Mouse (Mus musculus) Patski (cell line): Measurements from ENCODE around the gene Rgs11. TPM values are rescaled to one million over a fixed set of nuclear protein-coding genes. Genes with fewer than 3 reads are reported as not detected.

ENCODE experiments used
- ATAC-seq: fragments of 100-300 bp; one replicate; pipeline ENCODE4 v1.8.0; 2021
- CTCF ChIA-PET: fragments of 350-600 bp; sonication (Branson Sonifier 250); formaldehyde crosslinking; loops from one replicate; lab custom pipeline; 2022; ENCODE audit warnings: inconsistent platforms; lab: Charles Lee
- POLR2A ChIA-PET: fragments of 350-600 bp; sonication (Branson Sonifier 250); formaldehyde crosslinking; loops from one replicate; lab custom pipeline; 2022; ENCODE audit warnings: antibody characterized with exemption, inconsistent platforms; lab: Charles Lee
- DNase-seq: peaks from one replicate; pipeline ENCODE4 v3.0.0-alpha.2; 2011; ENCODE audit warnings: low read depth, low spot score
- H3K27me3 ChIP-seq: fragments of 371-371 bp; one replicate; pipeline ENCODE4 v1.5.1; 2021
- CTCF ChIP-seq: fragments of 100-300 bp; IDR thresholded peaks from one replicate; pipeline ENCODE4 v1.5.1; 2021
- in situ Hi-C: fragments of 300-500 bp; cut with MboI; formaldehyde crosslinking; loops from 3 replicates; pipeline ENCODE4 v1.11.1; 2018; ENCODE audit warnings: low pct_unique_long_range_greater_than_20kb, mixed read lengths
- polyA plus RNA-seq: library from polyadenylated mRNA; unstranded; gene quantifications from one replicate; pipeline ENCODE4 v1.2.3, GENCODE M21; 2021

Rgs11 gene
- polyA plus RNA-seq, 1 experiment from 2014 or later = 0.76 TPM

GRCm38 (mm10) chr17:26198892-26199291 is 3.9 kb upstream of the Rgs11 start, which contains the start of gene Pdia2:
TSS of gene Pdia2 (minus strand) at chr17:26199087.
- no peak for TF ChIP-seq CTCF
- DNase-seq (no peak), ATAC-seq (no peak)
- ChIA-PET POLR2A (no interaction called here), CTCF (no interaction called here)
- in situ Hi-C loops = no loop called here
- no peaks in the 10 kb centered on the region for H3K27me3 ChIP-seq

- no peak for TF ChIP-seq CTCF
- ATAC-seq (peak; percentile 2), DNase-seq (no peak)
- ChIA-PET CTCF (no interaction called here), POLR2A (no interaction called here)
- no peaks in the 10 kb centered on the region for H3K27me3 ChIP-seq
- in situ Hi-C loops = no loop called here
These were observed 1.7 kb upstream of the Rgs11 start for GRCm38 (mm10) chr17:26200831-26201705.

- TF ChIP-seq CTCF = no peak
- no peaks in the 10 kb centered on the region for H3K27me3 ChIP-seq
- in situ Hi-C loops = no loop called here
- no peak for ATAC-seq
- DNase-seq = no peak
- POLR2A ChIA-PET = no interaction called here
- CTCF ChIA-PET = no interaction called here
These were observed 753 bp upstream of the Rgs11 start for GRCm38 (mm10) chr17:26201998-26202397.

GRCm38 (mm10) chr17:26203321-26203811 is 615 bp downstream of the Rgs11 start:
- ATAC-seq (no peak), DNase-seq (no peak)
- in situ Hi-C loops = no loop called here
- TF ChIP-seq CTCF = no peak
- POLR2A ChIA-PET = no interaction called here
- CTCF ChIA-PET = interaction anchor here (0.6 kb wide), 1 partner anchor 17 kb away, joined by 3 read pairs; no protein-coding TSS in a partner anchor
- no peaks in the 10 kb centered on the region for H3K27me3 ChIP-seq

DNA sequence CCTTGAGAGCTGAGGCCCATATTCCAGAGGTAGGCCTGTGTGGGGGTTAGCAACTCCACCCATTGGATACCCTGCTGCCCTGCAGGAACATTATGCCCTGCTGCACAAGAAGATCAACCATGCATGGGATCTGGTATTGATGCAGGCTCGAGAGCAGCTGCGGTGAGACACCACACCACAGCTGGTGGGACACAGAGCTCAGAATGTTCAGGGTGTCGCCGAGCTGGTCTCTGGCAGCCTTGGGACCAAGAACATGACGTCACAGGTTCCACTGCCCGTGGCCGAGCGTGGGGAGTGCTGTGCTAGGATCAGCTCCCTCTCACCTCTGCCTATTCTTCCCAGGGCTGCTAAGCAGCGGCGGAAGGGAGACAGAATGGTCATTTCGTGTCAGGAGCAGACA is 2.0 kb downstream of the Rgs11 start:
- ChIA-PET POLR2A (interaction anchor here (0.6 kb wide), 1 partner anchor 664 kb away, joined by 3 read pairs; no protein-coding TSS in a partner anchor), CTCF (interaction anchor here (0.8 to 1.4 kb wide), 2 partner anchors 20 to 29 kb away, joined by 3 to 4 read pairs; no protein-coding TSS in a partner anchor)
- in situ Hi-C loops = no loop called here
- DNase-seq (no peak), ATAC-seq (no peak)
- H3K27me3 ChIP-seq = no peaks in the 10 kb centered on the region
- no peak for TF ChIP-seq CTCF

GRCm38 (mm10) chr17:26206392-26206791 is 3.6 kb downstream of the Rgs11 start:
- DNase-seq = no peak
- ATAC-seq = no peak

DNA sequence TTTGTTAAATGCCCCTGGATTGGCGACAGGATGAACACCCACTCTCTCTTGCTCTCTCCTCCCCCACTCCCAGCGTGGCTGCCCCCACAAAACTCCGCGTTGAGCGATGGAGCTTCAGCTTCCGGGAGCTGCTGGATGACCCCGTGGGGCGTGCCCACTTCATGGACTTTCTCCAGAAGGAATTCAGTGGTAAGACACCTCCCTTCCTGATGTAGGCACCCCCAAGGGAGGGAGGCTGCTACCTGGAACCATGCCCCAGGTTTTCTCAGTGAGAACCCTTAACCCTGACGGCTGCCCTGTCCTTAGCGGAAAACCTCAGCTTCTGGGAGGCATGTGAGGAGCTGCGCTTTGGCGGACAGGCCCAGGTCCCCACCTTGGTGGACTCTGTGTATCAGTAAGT is 4.9 kb downstream of the Rgs11 start, which contains the start of gene Arhgdig:
Gene Arhgdig (minus strand): TSS at position 101 of the 400 bp plus-strand sequence.
- ChIA-PET CTCF (no interaction called here), POLR2A (no interaction called here)
- no peaks in the 10 kb centered on the region for H3K27me3 ChIP-seq
- no peak for TF ChIP-seq CTCF
- ATAC-seq = no peak
- DNase-seq = no peak
- in situ Hi-C loops = no loop called here

More at GRCm38 (mm10) chr17:26206392-26206791, 3.6 kb downstream of the Rgs11 start:
- in situ Hi-C loops = no loop called here
- no peaks in the 10 kb centered on the region for H3K27me3 ChIP-seq
- TF ChIP-seq CTCF = no peak
- POLR2A ChIA-PET = no interaction called here
- CTCF ChIA-PET = no interaction called here

GRCm38 (mm10) chr17:26212241-26212640 is 9.5 kb downstream of the Rgs11 start:
- DNase-seq (no peak), ATAC-seq (no peak)
- H3K27me3 ChIP-seq = no peaks in the 10 kb centered on the region
- POLR2A ChIA-PET = no interaction called here
- CTCF ChIA-PET = no interaction called here
- in situ Hi-C loops = no loop called here
- no peak for TF ChIP-seq CTCF

- no peaks in the 10 kb centered on the region for H3K27me3 ChIP-seq
- ChIA-PET CTCF (no interaction called here), POLR2A (no interaction called here)
- DNase-seq (no peak), ATAC-seq (no peak)
- in situ Hi-C loops = no loop called here
- no peak for TF ChIP-seq CTCF
These were observed 9.9 kb downstream of the Rgs11 start for GRCm38 (mm10) chr17:26212681-26213080.

DNA sequence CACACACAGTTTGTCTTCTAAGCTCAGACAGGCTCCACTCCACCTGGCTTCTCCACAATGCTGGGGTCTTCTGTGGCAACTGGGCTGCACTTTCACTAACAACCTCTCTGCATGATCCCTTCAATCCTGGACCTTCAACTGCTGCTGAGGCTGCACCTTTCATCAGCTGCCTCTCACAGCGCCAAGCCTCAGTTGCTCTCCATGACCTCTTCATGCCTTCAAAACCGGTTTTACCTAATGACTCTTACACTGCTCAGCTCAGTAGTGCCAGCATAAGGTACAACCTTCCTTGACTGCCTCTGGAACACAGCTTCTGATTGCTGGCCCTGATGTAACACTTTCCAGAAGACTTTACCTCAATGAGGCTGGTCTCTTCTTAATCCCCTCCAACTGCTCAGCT is 18.8 kb downstream of the Rgs11 start:
- ATAC-seq (no peak), DNase-seq (no peak)
- in situ Hi-C loops = no loop called here
- no peaks in the 10 kb centered on the region for H3K27me3 ChIP-seq
- POLR2A ChIA-PET = interaction anchor here (0.5 kb wide), 1 partner anchor 37 kb away, joined by 3 read pairs; no protein-coding TSS in a partner anchor
- CTCF ChIA-PET = interaction anchor here (0.7 to 2.4 kb wide), 4 partner anchors 11 to 209 kb away, joined by 3 to 8 read pairs (median 4); partner anchors contain the start of gene Fam234a
- no peak for TF ChIP-seq CTCF

DNA sequence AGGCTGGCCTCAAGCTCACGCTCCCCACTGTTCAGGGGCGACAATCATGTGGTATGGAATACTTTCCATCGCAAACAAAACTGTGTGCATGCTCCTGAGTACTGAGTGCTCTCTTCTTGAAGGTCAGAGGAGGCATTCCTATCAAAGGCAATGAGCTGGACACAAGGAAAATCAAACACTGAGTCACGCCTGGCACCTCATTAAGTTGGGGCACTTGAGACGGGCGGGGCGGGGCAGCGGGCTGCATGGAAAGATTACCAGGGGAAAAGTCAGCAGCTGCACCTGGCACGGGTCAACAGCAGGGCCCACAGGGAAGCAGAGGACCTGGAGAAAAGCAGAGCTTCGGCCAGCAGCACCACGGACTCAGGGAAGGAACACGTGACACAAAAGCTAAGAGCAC is 22.4 kb downstream of the Rgs11 start:
- POLR2A ChIA-PET = no interaction called here
- H3K27me3 ChIP-seq = no peaks in the 10 kb centered on the region
- DNase-seq (no peak), ATAC-seq (no peak)
- CTCF ChIA-PET = interaction anchor here (0.7 to 1.6 kb wide), 2 partner anchors 18 to 20 kb away, joined by 3 read pairs; no protein-coding TSS in a partner anchor
- in situ Hi-C loops = no loop called here
- no peak for TF ChIP-seq CTCF
